Mouse (Mus musculus): ENCODE data around the gene Spata13. TPM values are rescaled to one million over a fixed set of nuclear protein-coding genes. Genes with fewer than 3 reads are reported as not detected.

Gene Spata13
- polyA plus RNA-seq, 1 experiment: 4.8 TPM

DNA sequence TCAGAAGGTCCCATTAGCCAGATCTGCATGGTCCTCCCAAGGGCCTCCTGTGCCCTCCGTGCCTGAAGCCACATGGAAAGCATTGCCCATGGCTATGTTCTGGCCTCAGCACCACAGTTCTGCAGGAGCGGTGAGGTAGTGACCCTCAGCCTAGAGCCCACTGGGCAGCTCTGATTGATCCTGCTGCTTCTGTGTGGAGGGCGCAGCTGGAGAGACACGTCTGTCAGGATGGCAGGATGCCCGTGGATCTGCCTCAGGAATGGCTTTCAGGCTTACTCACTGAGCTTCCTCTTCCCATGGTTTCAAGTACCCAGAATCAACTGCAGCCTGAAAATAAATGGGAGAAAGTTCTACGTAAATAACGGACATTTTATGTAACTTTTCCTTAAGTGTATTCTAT, 14.1 kb downstream of the Spata13 start:
- no peak for TF ChIP-seq GATA1 (IDR thresholded peaks at IDR 0.05; ENCODE audit: low read length)
- no peak for TF ChIP-seq TAL1 (IDR thresholded peaks at IDR 0.05; ENCODE audit: low read length)
- Histone ChIP-seq H3K27me3 (ENCODE audit: control insufficient read depth) (no peaks in the 10 kb centered on the region), H3K4me1 (ENCODE audit: control insufficient read depth) (peaks cover 84% of the 10 kb centered on the region), H3K4me3 (replicated peaks) (no peak overlapping the region), H3K9me3 (ENCODE audit: control insufficient read depth, low read length) (peaks cover 3% of the 10 kb centered on the region; the same call in 1 of the 2 replicates), H3K36me3 (ENCODE audit: control insufficient read depth) (peaks cover 86% of the 10 kb centered on the region)

- Histone ChIP-seq H3K27me3 (ENCODE audit: control insufficient read depth) (no peaks in the 10 kb centered on the region), H3K4me1 (ENCODE audit: control insufficient read depth) (peaks cover 89% of the 10 kb centered on the region), H3K4me3 (replicated peaks) (no peak overlapping the region), H3K36me3 (ENCODE audit: control insufficient read depth) (peaks cover 80% of the 10 kb centered on the region), H3K9me3 (ENCODE audit: control insufficient read depth, low read length) (peaks cover 3% of the 10 kb centered on the region; the same call in 1 of the 2 replicates)
- no peak for TF ChIP-seq GATA1 (IDR thresholded peaks at IDR 0.05; ENCODE audit: low read length)
- TF ChIP-seq TAL1 (IDR thresholded peaks at IDR 0.05; ENCODE audit: low read length): no peak
Measured at GRCm38 (mm10) chr14:60648956-60649355, 15.2 kb downstream of the Spata13 start.

DNA sequence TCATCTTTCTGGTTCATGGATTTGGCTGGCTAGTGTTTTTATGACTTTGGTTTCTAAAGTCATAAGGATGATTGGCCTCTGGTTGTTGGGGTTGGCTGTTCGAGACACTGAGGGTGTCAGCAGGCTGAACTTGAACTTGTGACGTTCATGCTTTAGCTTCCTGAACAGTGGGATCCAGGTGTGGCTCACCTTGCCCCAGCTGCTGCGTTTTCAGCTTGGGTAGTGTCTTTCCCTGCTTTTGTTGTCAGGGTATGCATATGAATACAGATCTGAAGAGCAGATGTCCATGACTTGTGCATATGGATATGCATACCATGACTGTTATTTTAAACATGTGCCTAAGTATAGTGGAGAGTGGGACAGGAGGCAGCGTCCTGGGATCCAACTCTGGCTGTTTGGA, 19.4 kb downstream of the Spata13 start:
- H3K4me1 ChIP-seq (ENCODE audit: control insufficient read depth): peaks cover 99% of the 10 kb centered on the region
- H3K27me3 ChIP-seq (ENCODE audit: control insufficient read depth): no peaks in the 10 kb centered on the region
- peaks cover 4% of the 10 kb centered on the region for H3K9me3 ChIP-seq (ENCODE audit: control insufficient read depth, low read length)
- TF ChIP-seq TAL1 (IDR thresholded peaks at IDR 0.05; ENCODE audit: low read length) (no peak), GATA1 (IDR thresholded peaks at IDR 0.05; ENCODE audit: low read length) (no peak)
- H3K36me3 ChIP-seq (ENCODE audit: control insufficient read depth): peaks cover 67% of the 10 kb centered on the region
- peak overlapping the region; percentile 50 for H3K4me3 ChIP-seq (replicated peaks)

DNA sequence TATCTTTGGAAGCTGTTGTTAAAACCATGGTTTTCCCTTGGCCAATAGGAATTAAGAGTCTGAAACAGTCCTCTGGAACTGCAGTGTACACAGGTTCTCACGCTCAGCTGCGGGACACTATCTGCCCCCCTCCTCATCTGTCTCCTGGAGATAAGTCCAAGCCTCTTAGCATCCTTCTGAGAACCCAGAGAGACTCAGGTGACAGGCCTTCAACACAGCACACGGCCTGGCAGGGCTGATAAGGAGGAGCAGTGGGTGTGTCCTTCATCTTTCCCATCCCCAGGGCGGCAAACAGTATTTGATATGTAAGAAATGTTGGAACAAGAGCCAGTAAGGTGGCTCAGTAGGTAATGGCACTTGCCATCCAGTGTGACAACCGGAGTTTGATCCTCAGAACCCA, 20.2 kb downstream of the Spata13 start:
- Histone ChIP-seq H3K36me3 (ENCODE audit: control insufficient read depth) (peaks cover 64% of the 10 kb centered on the region), H3K27me3 (ENCODE audit: control insufficient read depth) (no peaks in the 10 kb centered on the region), H3K4me3 (replicated peaks) (peak overlapping the region; percentile 50), H3K4me1 (ENCODE audit: control insufficient read depth) (peaks cover 99% of the 10 kb centered on the region), H3K9me3 (ENCODE audit: control insufficient read depth, low read length) (peaks cover 4% of the 10 kb centered on the region)
- peak; percentile 100 for TF ChIP-seq GATA1 (IDR thresholded peaks at IDR 0.05; ENCODE audit: low read length)
- TF ChIP-seq TAL1 (IDR thresholded peaks at IDR 0.05; ENCODE audit: low read length): peak; percentile 97

- H3K36me3 ChIP-seq (ENCODE audit: control insufficient read depth): peaks cover 64% of the 10 kb centered on the region
- no peaks in the 10 kb centered on the region for H3K27me3 ChIP-seq (ENCODE audit: control insufficient read depth)
- H3K4me3 ChIP-seq (replicated peaks): peak overlapping the region; percentile 50
- peaks cover 4% of the 10 kb centered on the region for H3K9me3 ChIP-seq (ENCODE audit: control insufficient read depth, low read length)
- peaks cover 99% of the 10 kb centered on the region for H3K4me1 ChIP-seq (ENCODE audit: control insufficient read depth)
- no peak for TF ChIP-seq GATA1 (IDR thresholded peaks at IDR 0.05; ENCODE audit: low read length)
- no peak for TF ChIP-seq TAL1 (IDR thresholded peaks at IDR 0.05; ENCODE audit: low read length)
Measured at GRCm38 (mm10) chr14:60654708-60655107, 20.9 kb downstream of the Spata13 start.

DNA sequence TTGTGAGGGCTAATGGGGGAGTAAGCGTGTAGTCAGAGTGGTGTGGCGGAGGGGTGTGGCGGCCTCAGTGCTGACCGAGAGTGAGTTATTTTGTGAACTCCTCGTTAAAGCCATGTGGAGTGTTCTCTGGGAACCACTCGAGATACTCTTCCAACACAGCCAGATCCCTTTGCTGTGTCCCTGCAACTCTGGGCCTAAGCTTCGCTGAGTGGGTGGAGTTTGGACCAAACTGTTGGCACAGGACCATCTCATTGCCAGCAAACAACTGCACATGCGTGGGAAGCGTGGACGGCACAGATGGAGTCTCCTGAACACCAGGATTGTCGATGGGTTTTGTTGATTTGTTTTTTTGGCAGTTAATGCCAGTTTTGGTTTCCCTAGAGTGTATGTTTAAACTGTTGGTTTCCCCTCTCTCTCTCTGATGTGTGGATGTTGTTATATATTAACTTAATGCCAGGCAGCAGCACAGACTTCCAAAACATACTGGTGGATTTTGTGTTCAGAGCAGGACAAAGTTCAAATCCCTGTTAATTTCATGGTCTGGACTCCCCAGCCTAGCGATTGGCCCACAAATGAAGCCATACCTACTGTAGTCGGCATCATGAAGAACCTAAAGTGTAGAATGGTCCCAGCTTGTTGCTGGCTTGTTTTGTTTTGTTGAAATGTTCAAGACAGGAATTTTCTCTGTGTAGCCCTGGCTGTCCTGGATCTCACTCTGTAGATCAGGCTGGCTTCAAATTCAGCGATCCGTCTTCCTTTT, 22.3 kb downstream of the Spata13 start:
- Histone ChIP-seq H3K36me3 (ENCODE audit: control insufficient read depth) (peaks cover 65% of the 10 kb centered on the region), H3K27me3 (ENCODE audit: control insufficient read depth) (no peaks in the 10 kb centered on the region), H3K9me3 (ENCODE audit: control insufficient read depth, low read length) (peaks cover 4% of the 10 kb centered on the region), H3K4me1 (ENCODE audit: control insufficient read depth) (peaks cover 95% of the 10 kb centered on the region), H3K4me3 (replicated peaks) (no peak overlapping the region)
- TF ChIP-seq TAL1 (IDR thresholded peaks at IDR 0.05; ENCODE audit: low read length) (no peak), GATA1 (IDR thresholded peaks at IDR 0.05; ENCODE audit: low read length) (no peak)

DNA sequence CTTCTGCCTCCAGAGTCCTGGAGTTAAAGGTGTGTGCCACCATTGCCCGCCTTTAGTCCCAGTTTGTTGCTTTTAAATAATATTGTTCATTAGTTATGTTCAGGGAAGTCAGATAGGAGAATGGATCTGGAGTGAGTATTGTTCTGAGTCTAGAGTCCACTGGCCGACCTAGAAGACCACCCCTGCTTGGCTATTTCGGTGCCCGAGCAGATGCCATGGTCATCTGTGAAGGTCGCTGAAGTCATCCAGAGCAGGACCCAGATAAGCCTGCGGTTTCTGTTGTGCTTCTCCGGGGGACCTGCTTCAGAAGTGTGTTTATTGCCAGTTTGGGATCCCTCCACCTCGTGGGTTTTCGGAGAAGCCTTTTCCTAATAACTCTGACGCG, 22.9 kb downstream of the Spata13 start:
- Histone ChIP-seq H3K27me3 (ENCODE audit: control insufficient read depth) (no peaks in the 10 kb centered on the region), H3K9me3 (ENCODE audit: control insufficient read depth, low read length) (peaks cover 4% of the 10 kb centered on the region), H3K4me3 (replicated peaks) (no peak overlapping the region), H3K4me1 (ENCODE audit: control insufficient read depth) (peaks cover 93% of the 10 kb centered on the region), H3K36me3 (ENCODE audit: control insufficient read depth) (peaks cover 64% of the 10 kb centered on the region)
- no peak for TF ChIP-seq TAL1 (IDR thresholded peaks at IDR 0.05; ENCODE audit: low read length)
- no peak for TF ChIP-seq GATA1 (IDR thresholded peaks at IDR 0.05; ENCODE audit: low read length)

DNA sequence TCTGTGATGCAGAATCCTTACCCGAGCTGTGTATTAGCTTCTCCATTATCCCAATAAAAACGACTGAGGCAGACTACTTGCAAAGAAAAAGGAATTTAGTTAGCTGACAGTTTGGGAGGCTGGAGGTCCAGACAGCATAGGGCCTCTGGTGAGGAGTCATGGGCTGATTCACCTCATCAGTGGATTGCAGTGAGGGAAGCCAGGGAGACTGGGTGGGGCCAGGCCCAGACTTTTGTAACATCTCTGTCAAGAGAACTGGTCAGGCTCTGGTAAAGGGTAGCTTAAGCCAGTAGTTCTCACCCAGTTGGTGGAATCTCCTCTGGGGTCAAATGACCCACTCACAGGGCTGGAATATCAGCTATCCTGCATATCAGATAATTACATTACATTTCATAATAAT, 24.1 kb downstream of the Spata13 start:
- Histone ChIP-seq H3K4me3 (replicated peaks) (no peak overlapping the region), H3K36me3 (ENCODE audit: control insufficient read depth) (peaks cover 63% of the 10 kb centered on the region), H3K9me3 (ENCODE audit: control insufficient read depth, low read length) (peaks cover 4% of the 10 kb centered on the region), H3K4me1 (ENCODE audit: control insufficient read depth) (peaks cover 92% of the 10 kb centered on the region), H3K27me3 (ENCODE audit: control insufficient read depth) (no peaks in the 10 kb centered on the region)
- TF ChIP-seq TAL1 (IDR thresholded peaks at IDR 0.05; ENCODE audit: low read length) (no peak), GATA1 (IDR thresholded peaks at IDR 0.05; ENCODE audit: low read length) (no peak)

GRCm38 (mm10) chr14:60659498-60659897, 25.7 kb downstream of the Spata13 start:
- H3K4me1 ChIP-seq (ENCODE audit: control insufficient read depth): peaks cover 86% of the 10 kb centered on the region

More at GRCm38 (mm10) chr14:60659498-60659897, 25.7 kb downstream of the Spata13 start:
- H3K27me3 ChIP-seq (ENCODE audit: control insufficient read depth): no peaks in the 10 kb centered on the region
- H3K4me3 ChIP-seq (replicated peaks): no peak overlapping the region
- TF ChIP-seq TAL1 (IDR thresholded peaks at IDR 0.05; ENCODE audit: low read length) (no peak), GATA1 (IDR thresholded peaks at IDR 0.05; ENCODE audit: low read length) (no peak)
- H3K36me3 ChIP-seq (ENCODE audit: control insufficient read depth): peaks cover 71% of the 10 kb centered on the region
- peaks cover 4% of the 10 kb centered on the region for H3K9me3 ChIP-seq (ENCODE audit: control insufficient read depth, low read length)

Measured in erythroblast, embryonic 14.5 days (primary cell).